Mouse (Mus musculus) liver, postnatal 0 days (tissue): Measurements from ENCODE around the gene Il12a.

Source experiments
- CTCF ChIP-seq: sonication (generic); IDR thresholded peaks from 2 replicates; pipeline ENCODE4 v1.5.1; 2016; ENCODE audit warnings: antibody characterized with exemption, low read depth
- EP300 ChIP-seq: IDR thresholded peaks from 2 replicates; pipeline ENCODE4 v1.6.1; 2016; ENCODE audit warnings: antibody characterized with exemption, low read depth, mild to moderate bottlenecking

GRCm38 (mm10) chr3:68664337-68664736, 26.1 kb upstream of the Il12a start:
- no peak for TF ChIP-seq CTCF
- no peak for TF ChIP-seq EP300
